Mouse (Mus musculus) CH12.LX (cell line): ENCODE results near the gene Hbs1l. TPM values are rescaled to one million over a fixed set of nuclear protein-coding genes. Genes with fewer than 3 reads are reported as not detected.

Experiments
- DNase-seq: peaks from one replicate; pipeline ENCODE4 v3.0.0-alpha.2; 2013; ENCODE audit errors: extremely low read depth
- H3K27ac ChIP-seq: 2 replicates; pipeline ENCODE4 v1.5.1; 2012; ENCODE audit warnings: low read depth, mild to moderate bottlenecking, control low read depth, moderate library complexity; ENCODE audit not compliant: insufficient read depth
- H3K27me3 ChIP-seq: replicated peaks from 2 replicates; pipeline ENCODE3; 2012; ENCODE audit warnings: inconsistent platforms
- H3K36me3 ChIP-seq, 2 experiments: replicated peaks in 1 of 2; 2 replicates each; pipeline versions ENCODE3 to v1.6.1; 2012; ENCODE audit warnings: inconsistent platforms in 1 of 2, low read length in 1 of 2, mild to moderate bottlenecking in 1 of 2, mixed read lengths in 1 of 2, moderate library complexity in 1 of 2; ENCODE audit not compliant: control insufficient read depth in 1 of 2, insufficient read depth in 1 of 2
- H3K4me1 ChIP-seq, 2 experiments: 2 replicates each; pipeline ENCODE4 v1.6.1; 2012; ENCODE audit warnings: inconsistent platforms in 1 of 2, moderate library complexity in 1 of 2; ENCODE audit not compliant: insufficient read depth in 2 of 2, control insufficient read depth in 1 of 2
- H3K4me2 ChIP-seq: 2 replicates; pipeline ENCODE4 v1.6.1; 2012; ENCODE audit warnings: low read depth, mild to moderate bottlenecking, control low read depth; ENCODE audit not compliant: poor library complexity, insufficient read depth, severe bottlenecking
- H3K4me3 ChIP-seq, 3 experiments: fragments of 150-350 bp in 1 of 3; sonication (generic) in 1 of 3; replicated peaks in 1 of 3; 2 replicates each; pipeline versions ENCODE3 to v1.5.1; 2011 to 2012; ENCODE audit warnings: low read depth in 2 of 3, low read length in 2 of 3, mild to moderate bottlenecking in 2 of 3, moderate library complexity in 2 of 3, control low read depth in 1 of 3, improper control_type of control experiment in 1 of 3, inconsistent platforms in 1 of 3, mixed read lengths in 1 of 3; ENCODE audit not compliant: poor library complexity in 1 of 3
- H3K79me2 ChIP-seq: replicated peaks from 2 replicates; pipeline ENCODE4 v1.6.1; 2012; ENCODE audit warnings: mild to moderate bottlenecking, moderate library complexity; ENCODE audit not compliant: control insufficient read depth, poor library complexity, insufficient read depth, severe bottlenecking; ENCODE audit errors: extremely low read depth
- H3K9ac ChIP-seq: 2 replicates; pipeline ENCODE4 v1.6.1; 2012; ENCODE audit warnings: low read depth, mild to moderate bottlenecking, control low read depth, moderate library complexity; ENCODE audit not compliant: insufficient read depth
- H3K9me3 ChIP-seq: replicated peaks from 2 replicates; pipeline ENCODE3; 2012; ENCODE audit warnings: low read length, inconsistent platforms, mixed read lengths
- BHLHE40 ChIP-seq: IDR thresholded peaks from 2 replicates; pipeline ENCODE4 v1.6.1; 2011; ENCODE audit warnings: mild to moderate bottlenecking, low read depth, low read length, improper control_type of control experiment
- CHD1 ChIP-seq: IDR thresholded peaks from 2 replicates; pipeline ENCODE4 v1.6.1; 2012; ENCODE audit warnings: low read depth, low read length, improper control_type of control experiment, inconsistent platforms
- CTCF ChIP-seq, 2 experiments: IDR thresholded peaks in 1 of 2; conservative IDR thresholded peaks in 1 of 2; 2 replicates each; pipeline ENCODE4 v1.5.1; 2011 to 2012; ENCODE audit warnings: low read depth in 2 of 2, low read length in 2 of 2, improper control_type of control experiment in 1 of 2, inconsistent platforms in 1 of 2, mild to moderate bottlenecking in 1 of 2, moderate library complexity in 1 of 2
- EP300 ChIP-seq: IDR thresholded peaks from 2 replicates; pipeline ENCODE4 v1.6.1; 2011; ENCODE audit warnings: low read length, improper control_type of control experiment
- ETS1 ChIP-seq: conservative IDR thresholded peaks from 2 replicates; pipeline ENCODE4 v1.6.1; 2012; ENCODE audit warnings: low read depth, mild to moderate bottlenecking, inconsistent platforms, low read length, improper control_type of control experiment, moderate library complexity
- HCFC1 ChIP-seq: IDR thresholded peaks from 2 replicates; pipeline ENCODE4 v1.6.1; 2012; ENCODE audit warnings: low read depth, mild to moderate bottlenecking, inconsistent platforms, low read length, improper control_type of control experiment
- IRF4 ChIP-seq: IDR thresholded peaks from 2 replicates; pipeline ENCODE4 v1.6.1; 2014; ENCODE audit warnings: low read depth, mild to moderate bottlenecking, inconsistent platforms, low read length, improper control_type of control experiment
- JUN ChIP-seq: IDR thresholded peaks from 2 replicates; pipeline ENCODE4 v1.6.1; 2011; ENCODE audit warnings: low read depth, mild to moderate bottlenecking, low read length, improper control_type of control experiment, moderate library complexity; ENCODE audit not compliant: insufficient read depth
- JUND ChIP-seq: conservative IDR thresholded peaks from 2 replicates; pipeline ENCODE4 v1.6.1; 2011; ENCODE audit warnings: low read depth, low read length, improper control_type of control experiment
- KAT2A ChIP-seq: IDR thresholded peaks from 2 replicates; pipeline ENCODE4 v1.6.1; 2012; ENCODE audit warnings: low read length, improper control_type of control experiment, inconsistent platforms; ENCODE audit not compliant: insufficient replicate concordance
- MYC ChIP-seq: IDR thresholded peaks from 2 replicates; pipeline ENCODE4 v1.6.1; 2011; ENCODE audit warnings: low read depth, mild to moderate bottlenecking, improper control_type of control experiment, low read length
- NELFE ChIP-seq: IDR thresholded peaks from 2 replicates; pipeline ENCODE4 v1.6.1; 2011; ENCODE audit warnings: low read depth, low read length, improper control_type of control experiment
- PAX5 ChIP-seq: IDR thresholded peaks from 2 replicates; pipeline ENCODE4 v1.6.1; 2012; ENCODE audit warnings: low read length, inconsistent platforms, mixed read lengths
- RAD21 ChIP-seq: IDR thresholded peaks from 2 replicates; pipeline ENCODE4 v1.6.1; 2011; ENCODE audit warnings: low read depth, mild to moderate bottlenecking, low read length, improper control_type of control experiment, moderate library complexity
- RCOR1 ChIP-seq: conservative IDR thresholded peaks from 2 replicates; pipeline ENCODE4 v1.6.1; 2012; ENCODE audit warnings: low read depth, mild to moderate bottlenecking, inconsistent platforms, low read length, improper control_type of control experiment
- SIN3A ChIP-seq: IDR thresholded peaks from 2 replicates; pipeline ENCODE4 v1.6.1; 2012; ENCODE audit warnings: low read length, improper control_type of control experiment, inconsistent platforms
- USF1 ChIP-seq: IDR thresholded peaks from 2 replicates; pipeline ENCODE4 v1.6.1; 2014; ENCODE audit warnings: low read depth, mild to moderate bottlenecking, inconsistent platforms, low read length, improper control_type of control experiment
- USF2 ChIP-seq: conservative IDR thresholded peaks from 2 replicates; pipeline ENCODE4 v1.6.1; 2011; ENCODE audit warnings: low read depth, low read length, improper control_type of control experiment
- ZKSCAN1 ChIP-seq: IDR thresholded peaks from 2 replicates; pipeline ENCODE4 v1.6.1; 2012; ENCODE audit warnings: low read depth, inconsistent platforms, low read length, improper control_type of control experiment, borderline replicate concordance
- ZMIZ1 ChIP-seq: IDR thresholded peaks from 2 replicates; pipeline ENCODE4 v1.6.1; 2012; ENCODE audit warnings: low read depth, mild to moderate bottlenecking, inconsistent platforms, low read length, improper control_type of control experiment
- ZNF384 ChIP-seq: IDR thresholded peaks from 2 replicates; pipeline ENCODE4 v1.6.1; 2012; ENCODE audit warnings: low read depth, low read length, improper control_type of control experiment, inconsistent platforms
- dilution Hi-C: fragments of 300-500 bp; cut with MboI; formaldehyde crosslinking; loops from 2 replicates; pipeline ENCODE4 v1.14.3; 2020; ENCODE audit warnings: low sequenced_read_pairs; ENCODE audit not compliant: extremely low pct_unique_long_range_greater_than_20kb, extremely low pct_ligation_motif_present
- in situ Hi-C: fragments of 300-500 bp; cut with MboI; formaldehyde crosslinking; loops from 3 replicates; pipeline ENCODE4 v1.14.3; 2019; ENCODE audit warnings: low sequenced_read_pairs, low pct_ligation_motif_present, low pct_unique_long_range_greater_than_20kb, mixed read lengths
- polyA plus RNA-seq: library from polyadenylated mRNA; unstranded; fragments of >175 nt; gene quantifications from 2 replicates; pipeline ENCODE4 v1.2.1, GENCODE M21; 2012; ENCODE audit warnings: low read depth; ENCODE audit not compliant: insufficient read length
- total RNA-seq, 2 experiments: library from RNA; depleted of rRNA; stranded (reverse); fragments of 300-350 nt in 1 of 2; fragments of >200 nt in 1 of 2; gene quantifications; 2 replicates each; pipeline ENCODE4 v1.2.3; 2012 to 2014

The Hbs1l gene
- total and polyA plus RNA-seq, 3 experiments, result 99.7 to 111 (median 111) TPM

DNA sequence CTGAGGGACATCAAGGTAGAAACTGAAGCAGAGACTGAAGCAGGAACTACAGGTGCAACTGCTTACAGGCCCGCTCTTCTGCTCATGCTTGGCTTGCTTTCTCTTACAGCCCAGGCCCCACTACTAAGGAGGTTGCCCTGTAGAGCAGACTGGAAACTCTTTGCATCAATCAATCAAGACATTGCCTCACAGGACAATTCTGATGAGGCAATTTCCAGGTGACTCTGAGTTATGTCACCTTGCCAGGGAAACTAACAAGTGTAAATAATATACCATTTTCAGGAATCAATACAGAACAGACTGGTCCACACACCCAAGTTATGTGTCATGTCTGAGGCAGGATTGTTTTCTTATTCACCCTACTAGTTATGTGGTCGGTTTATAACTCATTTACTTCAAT lies 1.6 kb upstream of the Hbs1l start:
- Histone ChIP-seq H3K36me3 (peaks cover 2 to 18% of the 10 kb centered on the region in 2 experiments), H3K27ac (no peak overlapping the region), H3K27me3 (no peaks in the 10 kb centered on the region), H3K4me1 (peaks cover 2 to 26% of the 10 kb centered on the region in 2 experiments; a peak in 3 of 4 replicates), H3K9ac (no peak overlapping the region), H3K4me2 (no peak overlapping the region), H3K9me3 (no peaks in the 10 kb centered on the region), H3K4me3 (no peak overlapping the region), H3K79me2 (peaks cover 32% of the 10 kb centered on the region)
- TF ChIP-seq IRF4 (no peak), ZNF384 (no peak)
- in situ Hi-C loops (loop anchor here (25.0 kb wide), 2 partner anchors 107 to 307 kb away; no protein-coding TSS in a partner anchor), dilution Hi-C loops (no loop called here)
- DNase-seq, result no peak

DNA sequence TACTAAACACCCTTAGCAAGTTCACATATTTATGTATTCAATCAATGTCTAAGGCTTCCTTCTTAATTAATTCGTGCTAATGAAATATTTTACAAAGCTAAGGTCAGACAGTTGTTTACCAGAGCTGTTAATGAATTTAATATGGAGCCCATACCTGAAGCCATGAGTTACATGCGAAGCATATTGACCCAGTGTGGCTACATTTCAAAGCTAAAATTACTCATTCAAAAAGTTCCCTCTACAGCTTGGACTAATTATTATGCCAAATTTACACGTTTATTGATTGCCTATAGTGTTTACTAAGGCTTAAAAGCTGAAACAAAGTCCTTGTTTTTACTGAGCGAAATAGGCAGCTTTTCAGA lies 401 bp upstream of the Hbs1l start:
- Histone ChIP-seq H3K4me1 (peaks cover 2 to 31% of the 10 kb centered on the region in 2 experiments; a peak in 3 of 4 replicates), H3K27ac (no peak overlapping the region), H3K4me3 (peak overlapping the region in 1 of 3 experiments; percentile 80), H3K9me3 (no peaks in the 10 kb centered on the region), H3K36me3 (peaks cover 9 to 29% of the 10 kb centered on the region in 2 experiments), H3K9ac (peak overlapping the region; percentile 36; the same call in 1 of the 2 replicates), H3K79me2 (peaks cover 41% of the 10 kb centered on the region), H3K4me2 (peak overlapping the region; percentile 48; the same call in 1 of the 2 replicates), H3K27me3 (no peaks in the 10 kb centered on the region)
- no peak for TF ChIP-seq IRF4
- no peak for TF ChIP-seq HCFC1
- no peak for TF ChIP-seq JUN
- no peak for TF ChIP-seq USF1
- no peak for TF ChIP-seq ZMIZ1
- no peak for TF ChIP-seq PAX5
- no peak for TF ChIP-seq CTCF (conservative IDR thresholded peaks at IDR 0.05 in 1 of 2, IDR thresholded peaks at IDR 0.05 in 1 of 2; ENCODE audit: low read depth in 2 of 2, low read length in 2 of 2)
- no peak for TF ChIP-seq KAT2A
- no peak for TF ChIP-seq RAD21
- TF ChIP-seq USF2, result no peak
- no peak for TF ChIP-seq MYC
- no peak for TF ChIP-seq EP300
- TF ChIP-seq ETS1, result no peak
- TF ChIP-seq CHD1, result no peak
- dilution Hi-C loops (no loop called here), in situ Hi-C loops (loop anchor here (25.0 kb wide), 2 partner anchors 108 to 308 kb away; no protein-coding TSS in a partner anchor)
- DNase-seq, result no peak

GRCm38 (mm10) chr10:21298972-21299371 lies 3.2 kb downstream of the Hbs1l start:
- TF ChIP-seq BHLHE40 (no peak), USF2 (no peak), ZKSCAN1 (no peak), NELFE (no peak), HCFC1 (no peak), CHD1 (no peak), RCOR1 (no peak), JUND (no peak), SIN3A (no peak)
- Histone ChIP-seq H3K27ac (no peak overlapping the region), H3K79me2 (peaks cover 61% of the 10 kb centered on the region), H3K27me3 (no peaks in the 10 kb centered on the region), H3K4me2 (no peak overlapping the region), H3K36me3 (peaks cover 31 to 65% of the 10 kb centered on the region in 2 experiments), H3K9me3 (no peaks in the 10 kb centered on the region), H3K4me3 (no peak overlapping the region), H3K9ac (no peak overlapping the region; the same call in 1 of the 2 replicates), H3K4me1 (peaks cover 15 to 61% of the 10 kb centered on the region in 2 experiments)
- no peak for DNase-seq
- dilution Hi-C loops (no loop called here), in situ Hi-C loops (loop anchor here (25.0 kb wide), 2 partner anchors 112 to 312 kb away; no protein-coding TSS in a partner anchor)
